Mouse (Mus musculus): ENCODE measurements around the gene Sp100. TPM values are rescaled to one million over a fixed set of nuclear protein-coding genes. Genes with fewer than 3 reads are reported as not detected.
A peak's percentile ranks its signal among the peaks of the same experiment; 100 is the strongest.
"Not testable (repeated sequence)": the region's sequence is repeated elsewhere in the genome, so short reads cannot be mapped to it uniquely, and the experiment has no call there.

The Sp100 gene
- polyA plus RNA-seq, 1 experiment from 2014 or later, result 0.58 TPM

- 95% methylated on average over 2 of the region's 2 CpGs for whole genome bisulfite sequencing
- not testable (repeated sequence) for H3K27me3 ChIP-seq (ENCODE audit: insufficient read depth, poor library complexity, severe bottlenecking); H3K4me3 ChIP-seq; DNase-seq (ENCODE audit: low spot score); H3K36me3 ChIP-seq; H3K4me1 ChIP-seq (replicated peaks); H3K9me3 ChIP-seq; H3K27ac ChIP-seq
Measured at GRCm38 (mm10) chr1:85657211-85657610, 7.4 kb downstream of the Sp100 start.

GRCm38 (mm10) chr1:85664266-85664665 is 14.5 kb downstream of the Sp100 start:
- Histone ChIP-seq H3K27me3 (ENCODE audit: insufficient read depth, poor library complexity, severe bottlenecking) (no peaks in the 10 kb centered on the region), H3K36me3 (no peaks in the 10 kb centered on the region), H3K9me3 (peaks cover 12% of the 10 kb centered on the region; the same call in 1 of the 2 replicates), H3K4me1 (replicated peaks) (no peaks in the 10 kb centered on the region), H3K27ac (no peak overlapping the region), H3K4me3 (no peak overlapping the region)
- no peak for DNase-seq (ENCODE audit: low spot score)

DNA sequence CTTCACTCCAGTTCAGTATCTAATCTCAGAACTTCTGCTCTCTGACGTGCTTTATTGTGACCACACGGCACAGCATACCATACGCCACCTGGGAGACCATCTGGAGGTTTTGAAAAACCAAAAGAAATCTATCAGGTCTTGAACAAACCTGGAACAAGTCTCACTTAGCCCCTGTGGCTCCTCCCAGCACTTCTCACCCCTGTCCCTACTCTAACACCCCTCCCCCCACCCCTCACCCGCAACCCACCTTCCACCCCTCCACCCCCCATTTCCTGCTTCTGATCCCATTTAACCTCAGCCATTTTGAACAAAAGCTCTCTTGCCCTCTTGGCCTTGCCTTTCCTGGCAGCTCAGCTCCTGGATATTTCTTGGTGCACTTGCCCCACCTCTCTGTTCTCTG is 30.4 kb downstream of the Sp100 start:
- Histone ChIP-seq H3K4me3 (no peak overlapping the region), H3K27me3 (ENCODE audit: insufficient read depth, poor library complexity, severe bottlenecking) (no peaks in the 10 kb centered on the region), H3K36me3 (no peaks in the 10 kb centered on the region), H3K4me1 (replicated peaks) (0 out of 2 replicates have a peak, but pooled peaks cover 3% of the 10 kb centered on the region), H3K27ac (no peak overlapping the region), H3K9me3 (no peaks in the 10 kb centered on the region)
- DNase-seq (ENCODE audit: low spot score), result peak; percentile 5
- WGBS, result 69% methylated on average over 4 of the region's 4 CpGs

GRCm38 (mm10) chr1:85686666-85687065 is 36.9 kb downstream of the Sp100 start:
- DNase-seq (ENCODE audit: low spot score), result no peak
- H3K4me3 ChIP-seq, result no peak overlapping the region
- H3K27me3 ChIP-seq (ENCODE audit: insufficient read depth, poor library complexity, severe bottlenecking), result no peaks in the 10 kb centered on the region
- no peaks in the 10 kb centered on the region for H3K36me3 ChIP-seq
- H3K27ac ChIP-seq, result no peak overlapping the region
- 66% methylated on average over 5 of the region's 5 CpGs for WGBS
- H3K9me3 ChIP-seq, result no peaks in the 10 kb centered on the region
- H3K4me1 ChIP-seq (replicated peaks), result no peaks in the 10 kb centered on the region

DNA sequence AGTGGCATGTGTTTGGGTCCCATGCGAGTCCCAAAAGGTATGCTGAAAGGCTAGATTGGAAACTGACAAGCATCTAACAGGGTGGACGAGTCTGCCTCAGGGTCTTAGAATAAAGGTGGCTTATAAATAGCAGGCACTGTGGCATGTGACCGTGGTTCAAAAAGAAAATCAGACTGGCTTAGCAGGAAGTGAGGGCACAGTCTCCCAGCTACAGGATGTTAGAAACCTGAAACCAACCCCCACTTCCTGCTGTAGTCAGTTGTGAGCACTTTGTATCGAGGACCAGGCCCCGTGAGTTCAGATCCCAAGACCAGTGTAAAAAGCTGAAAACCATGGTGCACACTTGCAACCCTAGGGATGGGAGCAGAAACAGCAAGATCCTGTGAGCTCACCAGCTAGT is 37.6 kb downstream of the Sp100 start:
- Histone ChIP-seq H3K36me3 (no peaks in the 10 kb centered on the region), H3K27me3 (ENCODE audit: insufficient read depth, poor library complexity, severe bottlenecking) (no peaks in the 10 kb centered on the region), H3K4me1 (replicated peaks) (no peaks in the 10 kb centered on the region), H3K9me3 (no peaks in the 10 kb centered on the region), H3K27ac (no peak overlapping the region), H3K4me3 (no peak overlapping the region)
- WGBS, result 72% methylated on average over 5 of the region's 5 CpGs
- DNase-seq (ENCODE audit: low spot score), result no peak

GRCm38 (mm10) chr1:85690544-85690943 is 40.8 kb downstream of the Sp100 start:
- 93% methylated on average over 3 of the region's 3 CpGs for WGBS
- no peaks in the 10 kb centered on the region for H3K9me3 ChIP-seq
- H3K4me1 ChIP-seq (replicated peaks), result no peaks in the 10 kb centered on the region
- H3K36me3 ChIP-seq, result no peaks in the 10 kb centered on the region
- no peaks in the 10 kb centered on the region for H3K27me3 ChIP-seq (ENCODE audit: insufficient read depth, poor library complexity, severe bottlenecking)
- H3K27ac ChIP-seq, result no peak overlapping the region
- no peak overlapping the region for H3K4me3 ChIP-seq
- no peak for DNase-seq (ENCODE audit: low spot score)

DNA sequence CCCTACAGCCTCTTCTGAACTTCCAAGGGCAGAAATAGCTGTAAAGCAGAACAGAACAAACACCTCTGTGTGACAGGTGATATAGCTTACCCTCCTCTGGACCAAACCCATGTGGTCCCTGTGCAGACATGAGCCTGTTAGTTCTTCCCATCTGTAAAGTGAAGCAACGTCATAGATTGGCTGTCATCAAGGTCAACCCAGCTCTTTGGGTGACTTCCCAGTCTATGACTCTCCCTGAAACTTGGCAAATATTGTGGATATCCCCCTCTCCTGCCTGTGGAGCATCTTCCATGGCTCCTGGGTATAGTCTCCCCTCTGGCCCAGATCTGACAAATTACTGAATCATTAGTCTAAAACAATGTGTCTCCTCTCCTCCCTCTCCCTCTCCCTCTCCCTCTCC is 42.5 kb downstream of the Sp100 start:
- Histone ChIP-seq H3K9me3 (no peaks in the 10 kb centered on the region), H3K27me3 (ENCODE audit: insufficient read depth, poor library complexity, severe bottlenecking) (no peaks in the 10 kb centered on the region), H3K4me1 (replicated peaks) (no peaks in the 10 kb centered on the region), H3K4me3 (no peak overlapping the region), H3K27ac (no peak overlapping the region), H3K36me3 (no peaks in the 10 kb centered on the region)
- DNase-seq (ENCODE audit: low spot score), result no peak
- 77% methylated on average over 1 of the region's 1 CpGs for WGBS

- H3K27me3 ChIP-seq (ENCODE audit: insufficient read depth, poor library complexity, severe bottlenecking), result no peaks in the 10 kb centered on the region
Measured at GRCm38 (mm10) chr1:85693280-85693679, 43.5 kb downstream of the Sp100 start.

GRCm38 (mm10) chr1:85695646-85696045 is 45.9 kb downstream of the Sp100 start:
- Histone ChIP-seq H3K27me3 (ENCODE audit: insufficient read depth, poor library complexity, severe bottlenecking) (no peaks in the 10 kb centered on the region), H3K4me3 (no peak overlapping the region), H3K9me3 (no peaks in the 10 kb centered on the region), H3K4me1 (replicated peaks) (no peaks in the 10 kb centered on the region), H3K27ac (no peak overlapping the region), H3K36me3 (no peaks in the 10 kb centered on the region)
- no peak for DNase-seq (ENCODE audit: low spot score)
- WGBS, result 72% methylated on average over 3 of the region's 3 CpGs

More at GRCm38 (mm10) chr1:85693280-85693679, 43.5 kb downstream of the Sp100 start:
- DNase-seq (ENCODE audit: low spot score), result no peak
- Histone ChIP-seq H3K36me3 (no peaks in the 10 kb centered on the region), H3K27ac (no peak overlapping the region), H3K4me1 (replicated peaks) (no peaks in the 10 kb centered on the region), H3K9me3 (no peaks in the 10 kb centered on the region), H3K4me3 (no peak overlapping the region)
- WGBS, result 78% methylated on average over 3 of the region's 3 CpGs

GRCm38 (mm10) chr1:85697721-85698493 is 48.1 kb downstream of the Sp100 start:
- no peak overlapping the region for H3K27ac ChIP-seq
- no peaks in the 10 kb centered on the region for H3K9me3 ChIP-seq
- H3K4me3 ChIP-seq, result no peak overlapping the region
- H3K36me3 ChIP-seq, result no peaks in the 10 kb centered on the region
- H3K27me3 ChIP-seq (ENCODE audit: insufficient read depth, poor library complexity, severe bottlenecking), result no peaks in the 10 kb centered on the region
- no peaks in the 10 kb centered on the region for H3K4me1 ChIP-seq (replicated peaks)
- 85% methylated on average over 4 of the region's 4 CpGs for WGBS
- DNase-seq (ENCODE audit: low spot score), result no peak

DNA sequence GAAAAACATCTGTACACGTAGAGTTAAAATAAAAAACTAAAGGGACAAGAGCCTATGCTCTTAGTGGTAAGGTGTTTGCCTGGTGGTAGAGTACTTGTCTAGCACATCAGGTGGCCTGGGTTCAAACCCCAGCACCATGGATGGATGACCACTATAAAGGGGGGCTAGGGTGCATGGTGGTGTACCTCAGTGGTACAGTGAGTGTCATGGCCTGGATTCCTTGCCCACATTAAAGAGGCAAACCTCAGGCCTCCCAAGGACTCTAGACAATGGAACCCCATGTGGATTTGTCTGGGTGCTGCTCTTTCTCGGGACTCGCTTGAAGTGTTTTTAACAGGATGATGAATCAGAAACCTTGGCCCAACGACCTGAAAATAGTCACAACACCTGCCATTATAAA is 52.7 kb downstream of the Sp100 start:
- no peaks in the 10 kb centered on the region for H3K36me3 ChIP-seq
- H3K9me3 ChIP-seq, result no peaks in the 10 kb centered on the region
- 76% methylated on average over 4 of the region's 4 CpGs for WGBS
- H3K27me3 ChIP-seq (ENCODE audit: insufficient read depth, poor library complexity, severe bottlenecking), result no peaks in the 10 kb centered on the region
- no peaks in the 10 kb centered on the region for H3K4me1 ChIP-seq (replicated peaks)
- H3K27ac ChIP-seq, result no peak overlapping the region
- no peak for DNase-seq (ENCODE audit: low spot score)
- no peak overlapping the region for H3K4me3 ChIP-seq

- Histone ChIP-seq H3K27ac (peak overlapping the region; percentile 66), H3K4me3 (peak overlapping the region; percentile 44), H3K9me3 (no peaks in the 10 kb centered on the region), H3K27me3 (ENCODE audit: insufficient read depth, poor library complexity, severe bottlenecking) (no peaks in the 10 kb centered on the region), H3K36me3 (no peaks in the 10 kb centered on the region), H3K4me1 (replicated peaks) (no peaks in the 10 kb centered on the region)
- peak; percentile 75 for DNase-seq (ENCODE audit: low spot score)
- 27% methylated on average over 22 of the region's 22 CpGs for WGBS
Measured at GRCm38 (mm10) chr1:85703245-85704186, 53.7 kb downstream of the Sp100 start.

- no peaks in the 10 kb centered on the region for H3K27me3 ChIP-seq (ENCODE audit: insufficient read depth, poor library complexity, severe bottlenecking)
- 89% methylated on average over 1 of the region's 1 CpGs for WGBS
- H3K36me3 ChIP-seq, result no peaks in the 10 kb centered on the region
- H3K4me3 ChIP-seq, result no peak overlapping the region
- DNase-seq (ENCODE audit: low spot score), result no peak
- no peaks in the 10 kb centered on the region for H3K4me1 ChIP-seq (replicated peaks)
- H3K9me3 ChIP-seq, result no peaks in the 10 kb centered on the region
- H3K27ac ChIP-seq, result no peak overlapping the region
Measured at GRCm38 (mm10) chr1:85705552-85705951, 55.8 kb downstream of the Sp100 start.

Data from hindbrain, embryonic 10.5 days (tissue).